Mouse (Mus musculus): Measurements from ENCODE around the gene Apoa2. TPM values are rescaled to one million over a fixed set of nuclear protein-coding genes. Genes with fewer than 3 reads are reported as not detected.

The Apoa2 gene
- under 1 TPM in 1 of 2 experiments, not detected in 1; 0.33 TPM for polyA plus RNA-seq (2012; fragmentation: generic; extraction: Trizol)

GRCm38 (mm10) chr1:171224857-171225256 is at the start of gene Apoa2:
Gene Apoa2 (plus strand): TSS chr1:171225054.

GRCm38 (mm10) chr1:171195887-171196397 is 28.9 kb upstream of the Apoa2 start, which contains the start of gene Pcp4l1:
Gene Pcp4l1 (minus strand): TSS chr1:171196268.

GRCm38 (mm10) chr1:171213801-171214496 is 10.9 kb upstream of the Apoa2 start, which contains the start of gene Nr1i3:
Gene Nr1i3 (plus strand): TSS chr1:171213970.

GRCm38 (mm10) chr1:171222238-171223155 is 2.4 kb upstream of the Apoa2 start, which contains the start of gene Tomm40l:
Gene Tomm40l (minus strand): TSS chr1:171222514.

GRCm38 (mm10) chr1:171234126-171234525 is 9.3 kb downstream of the Apoa2 start, which contains the start of gene Fcer1g:
Gene Fcer1g (minus strand): TSS chr1:171234365.

GRCm38 (mm10) chr1:171249913-171250600 is 25.2 kb downstream of the Apoa2 start, which contains the start of gene Adamts4:
Gene Adamts4 (plus strand): TSS chr1:171250421.

GRCm38 (mm10) chr1:171250680-171251593 is 26.1 kb downstream of the Apoa2 start, which contains the start of gene Ndufs2:
Gene Ndufs2 (minus strand): TSS chr1:171251388.

GRCm38 (mm10) chr1:171269848-171270572 is 45.2 kb downstream of the Apoa2 start, which contains the start of gene B4galt3:
Gene B4galt3 (plus strand): TSS chr1:171270328.

Other genes starting within 250 kb of the Apoa2 start
- not detected for gene Fcgr2b, start 248.5 kb upstream of the Apoa2 start, polyA plus RNA-seq (2012; fragmentation: generic; extraction: Trizol)
- gene Fcgr4, start 206.1 kb upstream of the Apoa2 start, polyA plus RNA-seq (2012; fragmentation: generic; extraction: Trizol), result 1 to 10 TPM in 1 of 2 experiments, under 1 TPM in 1; 0.23 to 2.7 TPM
- gene Fcgr3, start 160.1 kb upstream of the Apoa2 start, polyA plus RNA-seq (2012; fragmentation: generic; extraction: Trizol), result not detected
- 1 to 10 TPM in 1 of 2 experiments, under 1 TPM in 1; 0.47 to 2.7 TPM for gene Cfap126, start 111.1 kb upstream of the Apoa2 start, polyA plus RNA-seq (2012; fragmentation: generic; extraction: Trizol)
- gene Sdhc, start 74.5 kb upstream of the Apoa2 start, polyA plus RNA-seq (2012; fragmentation: generic; extraction: Trizol), result 100 to 1,000 TPM in 1 of 2 experiments, 10 to 100 TPM in 1; 72.7 to 128 TPM
- under 1 TPM; 0.07 to 0.42 TPM for gene Mpz, start 74.3 kb upstream of the Apoa2 start, polyA plus RNA-seq (2012; fragmentation: generic; extraction: Trizol)
- under 1 TPM in 1 of 2 experiments, not detected in 1; 0.11 TPM for gene Pcp4l1, start 28.8 kb upstream of the Apoa2 start, polyA plus RNA-seq (2012; fragmentation: generic; extraction: Trizol)
- under 1 TPM; 0.01 to 0.02 TPM for gene Nr1i3, start 11.1 kb upstream of the Apoa2 start, polyA plus RNA-seq (2012; fragmentation: generic; extraction: Trizol)
- 10 to 100 TPM; 30.8 to 39.3 TPM for gene Tomm40l, start 2.5 kb upstream of the Apoa2 start, polyA plus RNA-seq (2012; fragmentation: generic; extraction: Trizol)
- gene Fcer1g, start 9.3 kb downstream of the Apoa2 start, polyA plus RNA-seq (2012; fragmentation: generic; extraction: Trizol), result under 1 TPM in 1 of 2 experiments, not detected in 1; 0.07 TPM
- gene Adamts4, start 25.4 kb downstream of the Apoa2 start, polyA plus RNA-seq (2012; fragmentation: generic; extraction: Trizol), result 1 to 10 TPM in 1 of 2 experiments, under 1 TPM in 1; 0.25 to 8.9 TPM
- gene Ndufs2, start 26.3 kb downstream of the Apoa2 start, polyA plus RNA-seq (2012; fragmentation: generic; extraction: Trizol), result 100 to 1,000 TPM; 163 to 201 TPM
- 10 to 100 TPM in 1 of 2 experiments, 1 to 10 TPM in 1; 9.2 to 33.6 TPM for gene B4galt3, start 45.3 kb downstream of the Apoa2 start, polyA plus RNA-seq (2012; fragmentation: generic; extraction: Trizol)
- gene Ppox, start 56.1 kb downstream of the Apoa2 start, polyA plus RNA-seq (2012; fragmentation: generic; extraction: Trizol), result 10 to 100 TPM in 1 of 2 experiments, 1 to 10 TPM in 1; 7.7 to 19.8 TPM
- 10 to 100 TPM; 15.3 to 46.2 TPM for gene Usp21, start 62.9 kb downstream of the Apoa2 start, polyA plus RNA-seq (2012; fragmentation: generic; extraction: Trizol)
- 100 to 1,000 TPM in 1 of 2 experiments, 10 to 100 TPM in 1; 96.6 to 138 TPM for gene Ufc1, start 70.0 kb downstream of the Apoa2 start, polyA plus RNA-seq (2012; fragmentation: generic; extraction: Trizol)
- 10 to 100 TPM; 14.8 to 45.0 TPM for gene Dedd, start 104.1 kb downstream of the Apoa2 start, polyA plus RNA-seq (2012; fragmentation: generic; extraction: Trizol)
- gene Nit1, start 120.6 kb downstream of the Apoa2 start, polyA plus RNA-seq (2012; fragmentation: generic; extraction: Trizol), result 10 to 100 TPM in 1 of 2 experiments, 1 to 10 TPM in 1; 7.6 to 30.5 TPM
- 10 to 100 TPM; 29.8 to 51.1 TPM for gene Pfdn2, start 120.6 kb downstream of the Apoa2 start, polyA plus RNA-seq (2012; fragmentation: generic; extraction: Trizol)
- gene Klhdc9, start 135.7 kb downstream of the Apoa2 start, polyA plus RNA-seq (2012; fragmentation: generic; extraction: Trizol), result under 1 TPM in 1 of 2 experiments, not detected in 1; 0.05 TPM
- gene Nectin4, start 145.0 kb downstream of the Apoa2 start, polyA plus RNA-seq (2012; fragmentation: generic; extraction: Trizol), result under 1 TPM; 0.02 to 0.04 TPM
- under 1 TPM; 0.02 to 0.06 TPM for gene Arhgap30, start 163.9 kb downstream of the Apoa2 start, polyA plus RNA-seq (2012; fragmentation: generic; extraction: Trizol)
- gene Usf1, start 186.3 kb downstream of the Apoa2 start, polyA plus RNA-seq (2012; fragmentation: generic; extraction: Trizol), result 10 to 100 TPM; 23.4 to 86.2 TPM
- gene Tstd1, start 193.8 kb downstream of the Apoa2 start, polyA plus RNA-seq (2012; fragmentation: generic; extraction: Trizol), result 1 to 10 TPM in 1 of 2 experiments, under 1 TPM in 1; 0.16 to 2.5 TPM
- gene F11r, start 212.5 kb downstream of the Apoa2 start, polyA plus RNA-seq (2012; fragmentation: generic; extraction: Trizol), result under 1 TPM in 1 of 2 experiments, not detected in 1; 0.13 TPM

Measured in C3H10T1/2 (cell line).